13 mouse cellular contexts compared by ENCODE assay signal in the genomic region with DNA sequence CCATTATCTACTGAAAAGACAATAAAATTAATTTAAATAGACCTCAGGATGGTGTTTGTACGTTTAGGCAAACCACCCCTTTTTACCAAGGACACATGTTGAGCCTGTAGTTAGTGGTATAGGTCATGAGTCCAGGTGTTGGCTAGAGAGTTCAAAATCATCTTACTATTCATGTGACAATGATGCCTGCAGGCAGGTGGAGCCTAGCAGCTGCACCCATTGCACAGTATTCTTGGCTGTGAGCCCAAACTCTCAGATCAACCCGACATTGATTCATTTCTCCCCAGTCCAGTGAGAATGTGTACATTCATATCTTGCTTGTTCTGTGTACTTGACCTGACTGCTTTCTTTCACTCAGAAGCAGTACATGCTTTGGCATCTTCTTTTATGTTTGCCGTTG.
"Had no signal": no experiment of that assay in that cellular context is flagged by ENCODE, and none has a peak within 500 bp of the region (broad histone marks: within the 10 kb centered on the region; RNA-seq: fewer than 3 reads in every experiment).

No protein-coding gene starts in this region.

- H3K36me3 ChIP-seq: intestine, embryonic 15.5 days; limb, embryonic 13.5 days; liver, embryonic 12.5 days; midbrain, embryonic 10.5 days; midbrain, embryonic 15.5 days had no signal

- H3K4me3 ChIP-seq: intestine, embryonic 15.5 days; left cerebral cortex, adult 2 months; limb, embryonic 13.5 days; liver, embryonic 12.5 days; midbrain, embryonic 10.5 days; midbrain, embryonic 15.5 days had no signal

- DNase-seq: kidney, adult 18-20 months; kidney, postnatal 14 days; lung, postnatal 36 days; right cerebral cortex, postnatal 14 days; thymus, adult 2 months; thymus, postnatal 36 days had no signal

- H3K9ac ChIP-seq: intestine, embryonic 15.5 days; limb, embryonic 13.5 days; liver, embryonic 12.5 days; midbrain, embryonic 15.5 days had no signal

- H3K27ac ChIP-seq: intestine, embryonic 15.5 days; left cerebral cortex, adult 2 months; limb, embryonic 13.5 days; liver, embryonic 12.5 days; midbrain, embryonic 10.5 days; midbrain, embryonic 15.5 days had no signal

- ATAC-seq: intestine, embryonic 15.5 days; liver, embryonic 12.5 days; lung, postnatal 0 days; midbrain, embryonic 15.5 days had no signal

- H3K4me1 ChIP-seq: intestine, embryonic 15.5 days; limb, embryonic 13.5 days; liver, embryonic 12.5 days; midbrain, embryonic 10.5 days; midbrain, embryonic 15.5 days had no signal

- H3K4me2 ChIP-seq: intestine, embryonic 15.5 days; limb, embryonic 13.5 days; liver, embryonic 12.5 days; midbrain, embryonic 15.5 days had no signal

- H3K27me3 ChIP-seq: intestine, embryonic 15.5 days; limb, embryonic 13.5 days; liver, embryonic 12.5 days; midbrain, embryonic 15.5 days had no signal

- H3K9me3 ChIP-seq: intestine, embryonic 15.5 days; limb, embryonic 13.5 days; liver, embryonic 12.5 days; midbrain, embryonic 10.5 days; midbrain, embryonic 15.5 days had no signal
